Comparison of ENCODE assay signal across 13 mouse cellular contexts in the genomic region with DNA sequence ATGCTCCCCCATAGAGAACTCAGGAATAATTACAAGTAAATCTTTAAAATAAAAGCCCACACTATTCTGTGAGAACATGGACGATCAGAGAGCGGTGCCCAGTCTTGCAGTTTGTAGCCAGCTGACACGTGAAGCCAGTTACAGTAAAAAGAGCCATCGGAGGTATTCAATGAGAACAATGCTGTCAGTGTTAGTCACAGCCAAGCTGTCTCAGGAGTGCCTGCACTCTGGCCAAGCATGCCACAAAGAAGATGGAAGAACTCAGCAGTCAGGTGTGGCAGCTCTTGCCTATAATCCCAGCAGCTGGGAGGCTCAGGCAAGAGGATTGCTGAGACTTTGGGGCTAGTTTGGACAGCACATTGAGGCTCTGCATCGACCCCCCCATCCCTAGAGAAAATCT.
A peak's percentile ranks its signal among the peaks of the same experiment; 100 is the strongest.
DNase-seq lines count a peak whose midpoint lies in the region; ATAC-seq and TF ChIP-seq lines count a peak whose summit lies in the region.
"Had no signal": no experiment of that assay in that cellular context is flagged by ENCODE, and none has a peak within 500 bp of the region (broad histone marks: within the 10 kb centered on the region; RNA-seq: fewer than 3 reads in every experiment).

No protein-coding gene starts in this region.

- H3K9me3 ChIP-seq in hindbrain, embryonic 10.5 days: no peaks in the 10 kb centered on the region
- no peaks in the 10 kb centered on the region for H3K9me3 ChIP-seq in hindbrain, embryonic 11.5 days (ENCODE audit: control insufficient read depth, low read length)
- no peaks in the 10 kb centered on the region for H3K9me3 ChIP-seq in midbrain, postnatal 0 days (ENCODE audit: low read length)
- no peaks in the 10 kb centered on the region for H3K9me3 ChIP-seq in midbrain, embryonic 15.5 days
- H3K9me3 ChIP-seq in stomach, embryonic 16.5 days (replicated peaks; ENCODE audit: control insufficient read depth, low read length): no peaks in the 10 kb centered on the region
- no peaks in the 10 kb centered on the region for H3K9me3 ChIP-seq in forebrain, embryonic 16.5 days (ENCODE audit: control insufficient read depth, low read length)

- whole genome bisulfite sequencing in hindbrain, embryonic 10.5 days: 79% methylated on average over 5 of the region's 5 CpGs
- 80% methylated on average over 5 of the region's 5 CpGs for WGBS in hindbrain, embryonic 11.5 days
- 41% methylated on average over 5 of the region's 5 CpGs for WGBS in midbrain, postnatal 0 days
- WGBS in midbrain, embryonic 15.5 days: 51% methylated on average over 5 of the region's 5 CpGs
- WGBS in stomach, embryonic 16.5 days: 79% methylated on average over 5 of the region's 5 CpGs
- WGBS in forebrain, embryonic 16.5 days: 43% methylated on average over 5 of the region's 5 CpGs

- H3K27me3 ChIP-seq in hindbrain, embryonic 10.5 days (ENCODE audit: insufficient read depth, poor library complexity, severe bottlenecking): no peaks in the 10 kb centered on the region
- no peaks in the 10 kb centered on the region for H3K27me3 ChIP-seq in hindbrain, embryonic 11.5 days (ENCODE audit: control insufficient read depth, insufficient read depth, low read length)
- no peaks in the 10 kb centered on the region for H3K27me3 ChIP-seq in midbrain, postnatal 0 days (ENCODE audit: insufficient read depth, low read length)
- H3K27me3 ChIP-seq in midbrain, embryonic 15.5 days (replicated peaks): no peaks in the 10 kb centered on the region
- no peaks in the 10 kb centered on the region for H3K27me3 ChIP-seq in stomach, embryonic 16.5 days (ENCODE audit: control insufficient read depth, insufficient read depth, low read length)
- no peaks in the 10 kb centered on the region for H3K27me3 ChIP-seq in forebrain, embryonic 16.5 days (replicated peaks; ENCODE audit: control insufficient read depth, insufficient read depth, low read length)

- peak overlapping the region; percentile 8; the same call in 1 of the 2 replicates for H3K27ac ChIP-seq in hindbrain, embryonic 10.5 days
- H3K27ac ChIP-seq in hindbrain, embryonic 11.5 days (ENCODE audit: low read depth, low read length): no peak overlapping the region
- H3K27ac ChIP-seq in midbrain, postnatal 0 days (ENCODE audit: low read depth, low read length): 0 out of 2 replicates have a peak overlapping the region, but pooled peaks have one; percentile 4
- H3K27ac ChIP-seq in midbrain, embryonic 15.5 days: no peak overlapping the region
- peak overlapping the region; percentile 25; the same call in 1 of the 2 replicates for H3K27ac ChIP-seq in stomach, embryonic 16.5 days (ENCODE audit: low read length)
- H3K27ac ChIP-seq in forebrain, embryonic 16.5 days (ENCODE audit: low read length): no peak overlapping the region

- no peak for ATAC-seq in hindbrain, embryonic 11.5 days (ENCODE audit: low FRiP score)
- ATAC-seq in midbrain, postnatal 0 days (ENCODE audit: low FRiP score): no peak
- no peak for ATAC-seq in midbrain, embryonic 15.5 days (replicated peaks)
- no peak for ATAC-seq in stomach, embryonic 16.5 days (ENCODE audit: insufficient read depth, low FRiP score)
- ATAC-seq in forebrain, embryonic 16.5 days: no peak
- ATAC-seq: lung, postnatal 0 days had no signal

- peaks cover 34% of the 10 kb centered on the region for H3K4me1 ChIP-seq in hindbrain, embryonic 10.5 days (replicated peaks)
- no peaks in the 10 kb centered on the region; the same call in 1 of the 2 replicates for H3K4me1 ChIP-seq in hindbrain, embryonic 11.5 days (replicated peaks; ENCODE audit: control insufficient read depth, insufficient read depth, low read length)
- peaks cover 9% of the 10 kb centered on the region; the same call in 1 of the 2 replicates for H3K4me1 ChIP-seq in midbrain, postnatal 0 days (ENCODE audit: insufficient read depth, low read length)
- H3K4me1 ChIP-seq in midbrain, embryonic 15.5 days: peaks cover 19% of the 10 kb centered on the region
- peaks cover 7% of the 10 kb centered on the region for H3K4me1 ChIP-seq in stomach, embryonic 16.5 days (ENCODE audit: control insufficient read depth, insufficient read depth, low read length)
- H3K4me1 ChIP-seq in forebrain, embryonic 16.5 days (replicated peaks; ENCODE audit: control insufficient read depth, insufficient read depth, low read length): peaks cover 8% of the 10 kb centered on the region

- H3K4me2 ChIP-seq in hindbrain, embryonic 11.5 days (replicated peaks; ENCODE audit: low read depth, low read length): no peak overlapping the region
- no peak overlapping the region for H3K4me2 ChIP-seq in midbrain, postnatal 0 days (ENCODE audit: low read depth, low read length, poor library complexity, severe bottlenecking)
- H3K4me2 ChIP-seq in midbrain, embryonic 15.5 days: no peak overlapping the region
- no peak overlapping the region for H3K4me2 ChIP-seq in stomach, embryonic 16.5 days (ENCODE audit: low read depth, low read length)
- H3K4me2 ChIP-seq in forebrain, embryonic 16.5 days (ENCODE audit: low read length): no peak overlapping the region
- H3K4me2 ChIP-seq: heart, embryonic 11.5 days had no signal

- H3K36me3 ChIP-seq in hindbrain, embryonic 10.5 days: no peaks in the 10 kb centered on the region
- no peaks in the 10 kb centered on the region for H3K36me3 ChIP-seq in hindbrain, embryonic 11.5 days (ENCODE audit: control insufficient read depth, insufficient read depth, low read length)
- H3K36me3 ChIP-seq in midbrain, postnatal 0 days (ENCODE audit: insufficient read depth, low read length): no peaks in the 10 kb centered on the region
- no peaks in the 10 kb centered on the region for H3K36me3 ChIP-seq in midbrain, embryonic 15.5 days (replicated peaks)
- no peaks in the 10 kb centered on the region for H3K36me3 ChIP-seq in stomach, embryonic 16.5 days (ENCODE audit: control insufficient read depth, insufficient read depth, low read length)
- no peaks in the 10 kb centered on the region for H3K36me3 ChIP-seq in forebrain, embryonic 16.5 days (ENCODE audit: control insufficient read depth, insufficient read depth)

- no peak for DNase-seq in hindbrain, embryonic 10.5 days (ENCODE audit: low spot score)
- DNase-seq in hindbrain, embryonic 11.5 days (ENCODE audit: low spot score): no peak
- no peak for DNase-seq in midbrain, postnatal 0 days (ENCODE audit: low spot score)
- DNase-seq in ZHBTc4 (ENCODE audit: low read depth, low spot score): peak; percentile 59
- DNase-seq: heart, postnatal 36 days; kidney, adult 11 months; kidney, postnatal 25 days; thymus, adult 18-20 months had no signal

- TF ChIP-seq CTCF in midbrain, postnatal 0 days (IDR thresholded peaks at IDR 0.05): no peak

- H3K9ac ChIP-seq in hindbrain, embryonic 11.5 days (ENCODE audit: low read depth, low read length): no peak overlapping the region
- no peak overlapping the region for H3K9ac ChIP-seq in midbrain, postnatal 0 days (replicated peaks; ENCODE audit: low read length, poor library complexity, severe bottlenecking)
- no peak overlapping the region for H3K9ac ChIP-seq in midbrain, embryonic 15.5 days
- no peak overlapping the region for H3K9ac ChIP-seq in stomach, embryonic 16.5 days (ENCODE audit: low read length)
- H3K9ac ChIP-seq in forebrain, embryonic 16.5 days (replicated peaks; ENCODE audit: low read depth, low read length): no peak overlapping the region

- no peak overlapping the region for H3K4me3 ChIP-seq in hindbrain, embryonic 10.5 days
- H3K4me3 ChIP-seq in hindbrain, embryonic 11.5 days (ENCODE audit: low read depth, low read length): no peak overlapping the region
- no peak overlapping the region for H3K4me3 ChIP-seq in midbrain, postnatal 0 days (ENCODE audit: low read depth, low read length)
- H3K4me3 ChIP-seq in midbrain, embryonic 15.5 days: no peak overlapping the region
- H3K4me3 ChIP-seq in stomach, embryonic 16.5 days (replicated peaks; ENCODE audit: low read length): no peak overlapping the region
- H3K4me3 ChIP-seq in forebrain, embryonic 16.5 days (replicated peaks; ENCODE audit: low read length): no peak overlapping the region

Comparison
In these comparisons a context has a peak if more than half of its experiments do, and no peak if none do; other contexts are left out.
1. H3K27ac ChIP-seq: peak in hindbrain, embryonic 10.5 days (single experiment), midbrain, postnatal 0 days (single experiment) and stomach, embryonic 16.5 days (single experiment); none in hindbrain, embryonic 11.5 days (single experiment), midbrain, embryonic 15.5 days (single experiment) and forebrain, embryonic 16.5 days (single experiment).